Mouse (Mus musculus): ENCODE results near the gene Kcnk7.

DNA sequence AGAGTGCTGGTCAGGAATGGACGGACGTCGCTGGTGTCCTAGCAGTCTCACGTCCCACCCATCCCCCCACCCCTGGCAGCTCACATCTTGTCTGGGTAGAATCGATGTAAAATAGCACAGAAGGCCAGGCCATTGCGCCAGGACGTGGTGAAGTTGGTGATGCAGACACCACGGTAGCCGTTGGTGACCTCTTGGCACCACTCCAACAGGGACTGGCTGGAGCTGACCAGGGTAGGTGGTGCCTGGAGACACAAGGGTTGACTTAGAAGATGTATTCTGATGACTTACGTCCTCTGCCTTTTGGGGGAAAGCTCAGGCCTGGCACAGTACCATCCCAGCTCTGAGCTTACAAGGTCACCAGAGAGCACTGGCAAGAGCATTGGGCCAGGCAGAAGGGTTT, 12.8 kb downstream of the Kcnk7 start:
- TF ChIP-seq CTCF (IDR thresholded peaks at IDR 0.05; ENCODE audit: control insufficient read depth, insufficient read depth, low read length) (no peak), POLR2A (IDR thresholded peaks at IDR 0.05; ENCODE audit: borderline replicate concordance, control insufficient read depth, low read depth, low read length) (no peak; the same call in 1 of the 2 replicates)

Data from bone marrow, adult 2 months (tissue).